Mouse (Mus musculus) CH12.LX (cell line): ENCODE measurements at regions not wholly inside any gene's neighbourhood (a gene's known extent, or its start where the extent isn't known, plus 50 kb on each side); places are given as distances from the start of the nearest gene placed in this dataset.

Experiments
- CHD1 ChIP-seq: IDR thresholded peaks from 2 replicates; pipeline ENCODE4 v1.6.1; 2012; ENCODE audit warnings: low read depth, low read length, improper control_type of control experiment, inconsistent platforms
- CHD2 ChIP-seq: IDR thresholded peaks from 2 replicates; pipeline ENCODE4 v1.6.1; 2011; ENCODE audit warnings: low read length, improper control_type of control experiment
- CTCF ChIP-seq, 2 experiments: IDR thresholded peaks in 1 of 2; conservative IDR thresholded peaks in 1 of 2; 2 replicates each; pipeline ENCODE4 v1.5.1; 2011 to 2012; ENCODE audit warnings: low read depth in 2 of 2, low read length in 2 of 2, improper control_type of control experiment in 1 of 2, inconsistent platforms in 1 of 2, mild to moderate bottlenecking in 1 of 2, moderate library complexity in 1 of 2
- E2F4 ChIP-seq: IDR thresholded peaks from 2 replicates; pipeline ENCODE4 v1.6.1; 2011; ENCODE audit warnings: low read depth, low read length, improper control_type of control experiment; ENCODE audit not compliant: insufficient replicate concordance
- EP300 ChIP-seq: IDR thresholded peaks from 2 replicates; pipeline ENCODE4 v1.6.1; 2011; ENCODE audit warnings: low read length, improper control_type of control experiment
- MAX ChIP-seq: IDR thresholded peaks from 2 replicates; pipeline ENCODE4 v1.6.1; 2011; ENCODE audit warnings: low read length, improper control_type of control experiment
- POLR2A ChIP-seq: IDR thresholded peaks from 2 replicates; pipeline ENCODE4 v1.6.1; 2011; ENCODE audit warnings: low read depth, mild to moderate bottlenecking, improper control_type of control experiment, low read length
- TBP ChIP-seq: conservative IDR thresholded peaks from 2 replicates; pipeline ENCODE4 v1.6.1; 2011; ENCODE audit warnings: low read depth, low read length, improper control_type of control experiment

DNA sequence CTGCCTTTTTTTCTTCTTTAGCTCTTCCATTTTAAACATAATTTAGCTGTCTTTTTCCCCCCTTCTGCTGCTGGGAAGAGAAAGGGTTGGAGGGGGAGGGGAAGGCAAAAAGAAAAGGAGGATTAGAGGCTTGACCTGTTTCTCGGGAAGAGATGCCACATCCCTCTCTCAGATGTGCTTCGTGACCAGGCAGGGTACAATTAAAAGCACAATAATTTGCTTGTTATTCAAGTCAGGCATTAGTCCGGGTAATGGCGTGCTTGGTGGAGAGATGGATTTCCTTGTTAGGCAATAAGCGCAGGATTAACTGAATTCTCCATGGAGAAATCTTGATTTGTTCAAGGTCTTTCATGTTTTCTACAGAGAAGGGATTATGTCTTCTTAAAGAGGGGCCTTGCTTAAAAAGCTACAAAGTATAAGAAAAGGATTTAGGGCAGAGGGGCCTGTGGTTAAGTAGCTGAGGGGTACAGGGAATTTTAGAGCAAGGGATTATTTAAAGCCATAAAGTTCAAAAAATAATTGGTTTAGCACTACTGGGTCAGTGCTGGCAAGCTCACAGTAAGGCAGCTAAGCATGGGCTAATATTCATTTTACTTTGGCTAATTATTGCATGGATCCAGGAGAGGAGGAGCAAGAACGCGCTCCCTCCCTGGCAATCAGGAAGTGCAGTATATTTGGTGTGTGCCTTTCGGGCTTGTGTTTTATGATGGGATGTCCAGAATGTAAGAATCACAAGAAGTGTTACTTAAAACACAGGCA lies 143.8 kb downstream of the Psat1 start:
- TF ChIP-seq CTCF (conservative IDR thresholded peaks at IDR 0.05 in 1 of 2, IDR thresholded peaks at IDR 0.05 in 1 of 2; ENCODE audit: low read depth in 2 of 2, low read length in 2 of 2): no peak
- no peak for TF ChIP-seq EP300
- TF ChIP-seq CHD2: no peak
- no peak for TF ChIP-seq CHD1
- no peak for TF ChIP-seq POLR2A
- TF ChIP-seq MAX: no peak
- TF ChIP-seq E2F4: no peak
- no peak for TF ChIP-seq TBP
